29 mouse cellular contexts compared by ENCODE assay signal in genomic region chr2:98565871-98566270, GRCm38 (mm10).
DNase-seq lines count a peak whose midpoint lies in the region; ATAC-seq lines count a peak whose summit lies in the region.
"Had no signal": no experiment of that assay in that cellular context is flagged by ENCODE, and none has a peak within 500 bp of the region (broad histone marks: within the 10 kb centered on the region; RNA-seq: fewer than 3 reads in every experiment).

No protein-coding gene starts in this region.

- H3K27me3 ChIP-seq in midbrain, embryonic 16.5 days (ENCODE audit: control insufficient read depth, insufficient read depth, low read depth, low read length) = no peaks in the 10 kb centered on the region
- H3K27me3 ChIP-seq: CH12.LX; embryonic facial prominence, embryonic 13.5 days; forebrain, embryonic 12.5 days; forebrain, embryonic 15.5 days; heart, embryonic 12.5 days; heart, embryonic 15.5 days; hindbrain, embryonic 12.5 days; hindbrain, embryonic 15.5 days; Patski had no signal

- no peak overlapping the region for H3K9ac ChIP-seq in midbrain, embryonic 16.5 days (ENCODE audit: low read depth, low read length)
- H3K9ac ChIP-seq: embryonic facial prominence, embryonic 13.5 days; forebrain, embryonic 12.5 days; forebrain, embryonic 15.5 days; heart, embryonic 12.5 days; heart, embryonic 15.5 days; hindbrain, embryonic 12.5 days; hindbrain, embryonic 15.5 days had no signal

- no peaks in the 10 kb centered on the region for H3K4me1 ChIP-seq in midbrain, embryonic 16.5 days (ENCODE audit: control insufficient read depth, insufficient read depth, low read length)
- H3K4me1 ChIP-seq: embryonic facial prominence, embryonic 10.5 days; embryonic facial prominence, embryonic 13.5 days; forebrain, embryonic 12.5 days; forebrain, embryonic 15.5 days; heart, embryonic 12.5 days; heart, embryonic 15.5 days; hindbrain, embryonic 12.5 days; hindbrain, embryonic 15.5 days had no signal

- no peak overlapping the region for H3K4me2 ChIP-seq in midbrain, embryonic 16.5 days (ENCODE audit: low read length)
- H3K4me2 ChIP-seq: embryonic facial prominence, embryonic 13.5 days; forebrain, embryonic 12.5 days; forebrain, embryonic 15.5 days; heart, embryonic 12.5 days; heart, embryonic 15.5 days; hindbrain, embryonic 12.5 days; hindbrain, embryonic 15.5 days had no signal

- H3K36me3 ChIP-seq in midbrain, embryonic 16.5 days (ENCODE audit: control insufficient read depth, insufficient read depth, low read length) = no peaks in the 10 kb centered on the region
- H3K36me3 ChIP-seq: embryonic facial prominence, embryonic 10.5 days; embryonic facial prominence, embryonic 13.5 days; forebrain, embryonic 12.5 days; forebrain, embryonic 15.5 days; G1E; heart, embryonic 12.5 days; heart, embryonic 15.5 days; hindbrain, embryonic 12.5 days; hindbrain, embryonic 15.5 days had no signal

- no peaks in the 10 kb centered on the region for H3K9me3 ChIP-seq in midbrain, embryonic 16.5 days (replicated peaks; ENCODE audit: control insufficient read depth, low read length, poor library complexity, severe bottlenecking)
- H3K9me3 ChIP-seq: embryonic facial prominence, embryonic 10.5 days; embryonic facial prominence, embryonic 13.5 days; forebrain, embryonic 12.5 days; forebrain, embryonic 15.5 days; G1E; heart, embryonic 12.5 days; heart, embryonic 15.5 days; hindbrain, embryonic 12.5 days; hindbrain, embryonic 15.5 days had no signal

- H3K27ac ChIP-seq in midbrain, embryonic 16.5 days (ENCODE audit: low read length) = no peak overlapping the region
- H3K27ac ChIP-seq: embryonic facial prominence, embryonic 10.5 days; embryonic facial prominence, embryonic 13.5 days; forebrain, embryonic 12.5 days; forebrain, embryonic 15.5 days; heart, embryonic 15.5 days; hindbrain, embryonic 12.5 days; hindbrain, embryonic 15.5 days had no signal

- ATAC-seq in midbrain, embryonic 16.5 days = no peak
- ATAC-seq: forebrain, embryonic 15.5 days; intestine, postnatal 0 days; Patski had no signal

- no peak overlapping the region for H3K4me3 ChIP-seq in midbrain, embryonic 16.5 days (ENCODE audit: low read depth, low read length)
- H3K4me3 ChIP-seq: embryonic facial prominence, embryonic 10.5 days; embryonic facial prominence, embryonic 13.5 days; erythroblast, embryonic 14.5 days; forebrain, embryonic 12.5 days; forebrain, embryonic 15.5 days; heart, embryonic 12.5 days; heart, embryonic 15.5 days; hindbrain, embryonic 12.5 days; hindbrain, embryonic 15.5 days had no signal

- WGBS in midbrain, embryonic 16.5 days = 66% methylated on average over 1 of the region's 1 CpGs

- peak; percentile 4 to 74 for DNase-seq in adrenal gland, adult (ENCODE audit: inconsistent age in 2 of 2, low spot score in 1 of 2)
- no peak for DNase-seq in adrenal gland, postnatal 25 days
- DNase-seq in retina, postnatal 1 day = peak; percentile 4
- no peak for DNase-seq in retina, embryonic 14.5 days (ENCODE audit: low spot score)
- peak; percentile 8 for DNase-seq in brain, adult 2 months (ENCODE audit: low read depth, low spot score)
- no peak for DNase-seq in heart, postnatal 4 days
- DNase-seq: B cell, adult 2 months; cerebellum, adult 11-12 months; cerebellum, adult 8-10 months; cerebellum, postnatal 10 days; cerebellum, postnatal 36 days; embryo, embryonic 11 days; gastrocnemius, postnatal 25 days; heart, adult 18-20 months; heart, postnatal 10 days had no signal

Comparison
In these comparisons a context has a peak if more than half of its experiments do, and no peak if none do; other contexts are left out.
1. DNase-seq: peak in adrenal gland, adult (2 of 2), retina, postnatal 1 day (single experiment) and brain, adult 2 months (single experiment); none in adrenal gland, postnatal 25 days (single experiment), retina, embryonic 14.5 days (single experiment) and heart, postnatal 4 days (single experiment).